Mouse (Mus musculus): ENCODE data around the gene Chrnd.

Gene Chrnd

GRCm38 (mm10) chr1:87190429-87190828, at the start of gene Chrnd:
Gene Chrnd (plus strand): TSS chr1:87190607.
- in situ Hi-C loops (cut with MboI; ENCODE audit: unreplicated experiment in 2 of 2), result no loop called here

DNA sequence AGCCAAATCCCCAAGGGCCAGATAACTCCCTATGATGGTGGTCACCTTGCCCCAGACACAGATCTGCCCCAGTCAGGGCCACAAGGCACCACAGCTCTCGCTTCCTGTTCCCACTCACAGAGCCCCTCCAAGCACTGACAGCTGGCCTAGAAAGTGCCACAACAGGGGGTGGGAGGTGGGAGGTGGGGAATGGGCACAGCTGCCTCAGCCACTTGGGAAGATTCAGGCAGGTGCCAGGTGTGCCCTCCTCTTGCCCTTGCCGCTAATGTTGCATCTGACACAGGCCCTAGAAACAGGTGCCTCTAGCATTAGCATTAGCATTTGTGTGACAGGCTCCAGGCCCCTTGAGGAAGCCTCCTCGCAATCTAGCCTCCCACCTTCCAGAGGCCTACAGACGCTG, 48.9 kb upstream of the Chrnd start:
- in situ Hi-C loops (cut with MboI; ENCODE audit: unreplicated experiment in 2 of 2), result no loop called here

- in situ Hi-C loops (cut with MboI; ENCODE audit: unreplicated experiment in 2 of 2), result no loop called here
These were observed 48.0 kb upstream of the Chrnd start for GRCm38 (mm10) chr1:87142456-87142855.

- in situ Hi-C loops (cut with MboI; ENCODE audit: unreplicated experiment in 2 of 2), result no loop called here
These were observed 47.3 kb upstream of the Chrnd start for GRCm38 (mm10) chr1:87143141-87143540.

- in situ Hi-C loops (cut with MboI; ENCODE audit: unreplicated experiment in 2 of 2), result no loop called here
These were observed 41.0 kb upstream of the Chrnd start for GRCm38 (mm10) chr1:87149422-87149821.

GRCm38 (mm10) chr1:87151286-87151685, 39.1 kb upstream of the Chrnd start:
- in situ Hi-C loops (cut with MboI; ENCODE audit: unreplicated experiment in 2 of 2), result no loop called here

GRCm38 (mm10) chr1:87153776-87154500, 36.5 kb upstream of the Chrnd start:
- in situ Hi-C loops (cut with MboI; ENCODE audit: unreplicated experiment in 2 of 2), result no loop called here

DNA sequence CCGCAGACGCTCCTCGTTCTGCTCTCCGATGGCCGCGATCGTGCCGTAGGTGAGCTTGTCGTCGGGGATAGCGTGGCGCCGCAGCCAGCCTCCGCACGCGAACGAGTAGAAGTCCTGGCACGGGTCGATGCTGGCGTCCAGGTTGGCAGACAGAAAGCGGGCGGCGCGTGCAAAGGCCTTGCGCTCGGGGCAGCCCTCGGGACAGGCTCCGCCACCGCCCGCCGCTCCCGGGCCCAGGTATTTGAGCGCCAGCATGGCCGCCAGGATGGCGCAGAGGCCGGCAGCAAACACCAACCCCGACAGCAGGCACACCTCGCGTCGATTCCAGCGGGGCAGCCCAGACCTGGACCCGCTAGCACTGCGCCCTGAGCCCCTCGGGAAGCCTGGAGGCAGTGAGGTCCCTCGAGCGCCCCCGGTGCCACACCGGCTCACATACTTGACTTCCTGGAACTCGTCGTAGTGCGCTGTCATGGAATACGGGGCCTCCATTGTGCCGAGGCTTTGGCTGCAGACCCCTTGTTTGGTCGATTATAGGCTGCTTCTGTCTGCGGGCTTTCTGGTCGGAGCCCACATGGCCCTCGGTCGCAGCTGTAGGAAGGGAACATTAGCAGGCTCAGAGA, 35.8 kb upstream of the Chrnd start:
- in situ Hi-C loops (cut with MboI; ENCODE audit: unreplicated experiment in 2 of 2), result no loop called here

DNA sequence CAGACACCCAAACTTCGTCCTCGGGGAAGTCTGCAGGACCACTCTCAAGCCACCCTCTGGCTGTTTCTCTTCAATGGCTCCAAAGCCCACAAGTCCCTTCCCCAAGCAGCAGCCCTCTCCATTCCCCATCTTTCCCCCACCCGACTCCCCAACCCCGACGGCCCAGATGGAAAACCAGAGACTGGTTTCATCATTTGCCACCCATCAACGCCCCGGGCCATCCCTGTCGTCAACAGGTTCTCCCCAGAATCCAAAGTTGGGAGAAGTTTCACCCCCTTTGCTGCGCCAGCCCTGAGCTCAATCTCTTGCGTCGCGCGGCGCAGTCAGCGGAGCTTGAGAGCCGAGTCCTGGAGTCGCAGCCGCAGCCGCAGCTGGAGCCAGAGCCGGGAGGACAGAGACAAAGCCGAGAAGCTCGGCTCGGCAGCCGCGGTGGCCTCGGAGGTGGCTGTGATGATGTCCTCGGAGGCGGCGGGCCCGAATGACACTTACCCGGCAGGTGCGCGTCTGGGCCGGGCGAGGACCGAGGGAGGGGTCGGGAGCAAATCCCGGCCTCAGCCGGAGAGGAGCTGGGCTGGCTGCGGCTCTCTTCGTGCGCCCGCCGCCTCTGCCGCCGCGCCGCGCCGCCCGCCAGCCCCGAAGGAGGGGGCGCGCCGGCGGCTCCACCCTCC, 34.7 kb upstream of the Chrnd start:
- in situ Hi-C loops (cut with MboI; ENCODE audit: unreplicated experiment in 2 of 2), result no loop called here

DNA sequence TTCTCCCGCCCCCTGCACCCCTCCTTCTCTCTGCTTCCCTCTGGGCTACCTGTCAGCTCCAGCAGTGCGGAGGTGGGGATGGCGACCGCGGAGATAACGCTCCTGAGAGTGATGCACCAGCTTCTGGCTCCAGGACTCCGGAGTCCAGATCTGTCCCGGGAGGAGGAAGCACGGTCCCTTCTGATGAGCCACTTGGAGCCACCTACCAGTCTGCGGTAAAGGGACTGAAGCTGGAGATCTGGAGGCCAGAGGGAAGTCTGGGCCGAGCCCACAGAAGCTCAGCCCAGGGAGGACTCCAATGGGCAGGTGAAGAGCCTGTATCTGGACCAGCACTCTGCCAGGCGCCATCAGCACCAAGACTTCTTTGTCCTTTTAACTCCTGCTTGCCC, 34.2 kb upstream of the Chrnd start, which contains the start of gene Ecel1:
Gene Ecel1, minus strand, starts transcription at position 323 of the 389 bp plus-strand sequence.
- in situ Hi-C loops (cut with MboI; ENCODE audit: unreplicated experiment in 2 of 2), result no loop called here

- in situ Hi-C loops (cut with MboI; ENCODE audit: unreplicated experiment in 2 of 2), result no loop called here
These were observed 31.0 kb upstream of the Chrnd start for GRCm38 (mm10) chr1:87159396-87159795.

GRCm38 (mm10) chr1:87164164-87164795, 26.1 kb upstream of the Chrnd start:
- in situ Hi-C loops (cut with MboI; ENCODE audit: unreplicated experiment in 2 of 2), result no loop called here

DNA sequence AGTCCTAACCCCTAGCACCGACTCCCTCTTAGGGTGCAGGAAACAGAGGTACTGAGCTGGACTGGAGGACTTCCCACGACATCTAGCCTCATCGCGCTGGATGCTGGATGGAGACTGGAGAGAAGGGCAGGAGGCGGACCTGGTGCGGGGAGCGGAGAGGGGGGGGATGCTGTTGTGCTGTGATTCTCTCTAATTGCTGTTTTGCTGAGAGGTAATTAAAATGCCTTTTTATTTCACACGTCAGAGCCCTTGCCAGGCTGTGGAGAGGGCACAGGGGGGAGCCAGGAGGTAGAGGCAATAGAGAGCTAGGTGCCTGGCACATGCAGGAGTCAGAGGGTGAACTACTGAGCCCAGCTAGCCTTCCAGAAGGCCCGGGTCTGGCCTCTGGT, 25.6 kb upstream of the Chrnd start:
- in situ Hi-C loops (cut with MboI; ENCODE audit: unreplicated experiment in 2 of 2), result no loop called here

- in situ Hi-C loops (cut with MboI; ENCODE audit: unreplicated experiment in 2 of 2), result no loop called here
These were observed 19.9 kb upstream of the Chrnd start for GRCm38 (mm10) chr1:87170458-87170857.

DNA sequence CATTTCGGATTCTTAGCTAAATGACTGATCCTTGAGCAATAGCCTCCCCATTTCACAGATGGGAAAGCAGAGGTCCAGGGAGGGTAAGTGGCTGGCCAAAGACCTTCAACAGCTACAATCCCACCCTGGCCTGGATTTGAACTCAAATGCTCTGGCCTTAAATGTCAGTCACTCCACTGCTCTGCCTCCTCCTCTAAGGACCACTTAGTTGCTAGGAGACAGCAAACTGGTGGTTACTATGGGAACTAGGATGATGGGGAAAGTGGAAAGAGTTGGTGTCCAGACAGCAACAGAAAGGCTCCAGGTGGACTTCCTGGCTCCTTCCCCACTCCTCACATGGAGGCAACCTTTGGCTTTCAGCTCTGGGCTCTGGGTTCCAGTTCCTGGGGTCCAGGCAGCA, 19.1 kb upstream of the Chrnd start:
- in situ Hi-C loops (cut with MboI; ENCODE audit: unreplicated experiment in 2 of 2), result no loop called here

DNA sequence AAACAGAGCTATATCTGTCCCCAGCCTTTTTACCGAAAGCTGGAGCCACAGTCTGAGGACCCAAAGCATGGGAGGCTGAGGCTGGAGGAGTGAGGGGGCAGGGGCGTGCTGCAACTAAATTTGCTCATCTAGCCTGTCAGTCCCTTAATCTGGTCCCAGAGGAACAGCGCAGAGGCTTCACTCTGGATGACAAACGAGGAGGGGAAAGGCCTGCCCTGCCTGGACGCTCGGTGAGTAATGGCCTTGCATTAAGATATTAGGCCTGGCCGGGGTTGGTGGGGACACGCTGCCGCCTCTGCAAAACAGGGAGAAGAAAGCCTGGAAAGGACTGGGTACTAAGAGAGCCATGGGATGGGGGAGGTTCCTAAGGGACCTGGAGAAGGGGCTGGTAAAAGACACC, 18.1 kb upstream of the Chrnd start:
- in situ Hi-C loops (cut with MboI; ENCODE audit: unreplicated experiment in 2 of 2), result no loop called here

- in situ Hi-C loops (cut with MboI; ENCODE audit: unreplicated experiment in 2 of 2), result no loop called here
These were observed 16.1 kb upstream of the Chrnd start for GRCm38 (mm10) chr1:87174006-87174955.

DNA sequence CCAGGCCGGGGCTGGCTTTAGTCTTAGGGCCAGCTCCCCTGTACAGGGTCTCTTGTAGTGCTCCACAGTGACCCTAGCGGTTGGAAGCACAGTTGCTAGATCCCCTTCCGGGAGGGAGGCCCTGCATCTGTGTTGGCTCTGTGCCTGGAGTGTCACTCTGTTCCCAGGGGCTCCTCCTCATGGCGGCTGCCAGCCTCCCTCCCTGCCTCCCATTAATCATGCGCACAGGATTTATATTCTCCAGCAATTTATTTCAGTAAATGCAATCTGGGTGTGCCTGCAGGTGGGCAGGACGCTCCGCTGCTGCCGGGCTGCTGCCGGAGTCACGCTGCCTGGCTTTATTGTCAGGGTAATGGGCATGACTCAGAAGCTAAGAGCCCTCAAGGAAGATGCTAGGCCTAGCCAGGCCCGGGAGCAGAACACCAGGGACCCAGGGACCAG, 14.5 kb upstream of the Chrnd start:
- in situ Hi-C loops (cut with MboI; ENCODE audit: unreplicated experiment in 2 of 2), result no loop called here

GRCm38 (mm10) chr1:87180896-87181295, 9.5 kb upstream of the Chrnd start:
- in situ Hi-C loops (cut with MboI; ENCODE audit: unreplicated experiment in 2 of 2), result loop anchor here in 1 of 2 experiments (10.0 kb wide), 1 partner anchor 136 kb away; no protein-coding TSS in a partner anchor

- in situ Hi-C loops (cut with MboI; ENCODE audit: unreplicated experiment in 2 of 2), result loop anchor here in 1 of 2 experiments (10.0 kb wide), 1 partner anchor 138 kb away; no protein-coding TSS in a partner anchor
These were observed 7.4 kb upstream of the Chrnd start, which contains the start of gene Prss56 for GRCm38 (mm10) chr1:87183013-87183412. Gene Prss56 (plus strand): TSS chr1:87183313.
